Mouse (Mus musculus): ENCODE measurements around the gene Coro1c.

The Coro1c gene

GRCm38 (mm10) chr5:113924608-113925007, 16.1 kb upstream of the Coro1c start:
- no peak for DNase-seq (ENCODE audit: low read depth, low spot score)

- no peak for DNase-seq (ENCODE audit: low read depth, low spot score)
Measured at GRCm38 (mm10) chr5:113921310-113922166, 13.0 kb upstream of the Coro1c start.

GRCm38 (mm10) chr5:113919060-113919459, 10.5 kb upstream of the Coro1c start:
- DNase-seq (ENCODE audit: low read depth, low spot score): no peak

- no peak for DNase-seq (ENCODE audit: low read depth, low spot score)
Measured at GRCm38 (mm10) chr5:113918654-113919053, 10.1 kb upstream of the Coro1c start.

- no peak for DNase-seq (ENCODE audit: low read depth, low spot score)
Measured at GRCm38 (mm10) chr5:113910705-113911104, 2.1 kb upstream of the Coro1c start.

GRCm38 (mm10) chr5:113910065-113910701, 1.6 kb upstream of the Coro1c start:
- DNase-seq (ENCODE audit: low read depth, low spot score): no peak

GRCm38 (mm10) chr5:113907786-113908567, 581 bp downstream of the Coro1c start:
- no peak for DNase-seq (ENCODE audit: low read depth, low spot score)

- DNase-seq (ENCODE audit: low read depth, low spot score): no peak
Measured at GRCm38 (mm10) chr5:113906958-113907735, 1.4 kb downstream of the Coro1c start.

GRCm38 (mm10) chr5:113904987-113905386, 3.6 kb downstream of the Coro1c start:
- DNase-seq (ENCODE audit: low read depth, low spot score): no peak

- DNase-seq (ENCODE audit: low read depth, low spot score): no peak
Measured at GRCm38 (mm10) chr5:113902983-113903382, 5.6 kb downstream of the Coro1c start.

- DNase-seq (ENCODE audit: low read depth, low spot score): no peak
Measured at GRCm38 (mm10) chr5:113902017-113902416, 6.5 kb downstream of the Coro1c start.

- no peak for DNase-seq (ENCODE audit: low read depth, low spot score)
Measured at GRCm38 (mm10) chr5:113901074-113901571, 7.4 kb downstream of the Coro1c start.

- DNase-seq (ENCODE audit: low read depth, low spot score): no peak
Measured at GRCm38 (mm10) chr5:113899543-113899942, 9.0 kb downstream of the Coro1c start.

GRCm38 (mm10) chr5:113892005-113892404, 16.6 kb downstream of the Coro1c start:
- no peak for DNase-seq (ENCODE audit: low read depth, low spot score)

- DNase-seq (ENCODE audit: low read depth, low spot score): no peak
Measured at GRCm38 (mm10) chr5:113890874-113891273, 17.7 kb downstream of the Coro1c start.

- DNase-seq (ENCODE audit: low read depth, low spot score): no peak
Measured at GRCm38 (mm10) chr5:113889912-113890311, 18.6 kb downstream of the Coro1c start.

GRCm38 (mm10) chr5:113889181-113889906, 19.2 kb downstream of the Coro1c start:
- DNase-seq (ENCODE audit: low read depth, low spot score): no peak

GRCm38 (mm10) chr5:113888186-113888795, 20.3 kb downstream of the Coro1c start:
- no peak for DNase-seq (ENCODE audit: low read depth, low spot score)

GRCm38 (mm10) chr5:113887132-113887531, 21.4 kb downstream of the Coro1c start:
- DNase-seq (ENCODE audit: low read depth, low spot score): no peak

- DNase-seq (ENCODE audit: low read depth, low spot score): no peak
Measured at GRCm38 (mm10) chr5:113885623-113886022, 22.9 kb downstream of the Coro1c start.
